9 mouse cellular contexts compared by ENCODE assay signal in genomic region chr3:135249104-135249503, GRCm38 (mm10). TPM values are rescaled to one million over a fixed set of nuclear protein-coding genes. Genes with fewer than 3 reads are reported as not detected.
DNase-seq lines count a peak whose midpoint lies in the region; ATAC-seq and TF ChIP-seq lines count a peak whose summit lies in the region.
"Had no signal": no experiment of that assay in that cellular context is flagged by ENCODE, and none has a peak within 500 bp of the region (broad histone marks: within the 10 kb centered on the region; RNA-seq: fewer than 3 reads in every experiment).

No protein-coding gene starts in this region.

- whole genome bisulfite sequencing in heart, embryonic 14.5 days = 74% methylated on average over 6 of the region's 6 CpGs
- 80% methylated on average over 6 of the region's 6 CpGs for WGBS in forebrain, postnatal 0 days

- H3K27ac ChIP-seq in heart, embryonic 14.5 days (replicated peaks in 1 of 2; ENCODE audit: control insufficient read depth in 1 of 2, insufficient read depth in 1 of 2, low read depth in 2 of 2, low read length in 2 of 2) = no peak overlapping the region
- no peak overlapping the region for H3K27ac ChIP-seq in forebrain, postnatal 0 days (ENCODE audit: low read depth, low read length)

- no peak for TF ChIP-seq CTCF in forebrain, postnatal 0 days (IDR thresholded peaks at IDR 0.05; ENCODE audit: low read depth)

- no peak overlapping the region for H3K4me3 ChIP-seq in heart, embryonic 14.5 days (ENCODE audit: control insufficient read depth in 1 of 2, insufficient read depth in 1 of 2, low read depth in 1 of 2, low read length in 2 of 2)
- H3K4me3 ChIP-seq in forebrain, postnatal 0 days (ENCODE audit: low read depth, low read length) = no peak overlapping the region

- H3K4me1 ChIP-seq in heart, embryonic 14.5 days (ENCODE audit: control insufficient read depth in 2 of 2, insufficient read depth in 2 of 2, low read length in 2 of 2) = no peaks in the 10 kb centered on the region
- no peaks in the 10 kb centered on the region for H3K4me1 ChIP-seq in forebrain, postnatal 0 days (ENCODE audit: insufficient read depth)

- H3K9me3 ChIP-seq in heart, embryonic 14.5 days (ENCODE audit: control insufficient read depth, low read length) = no peaks in the 10 kb centered on the region
- H3K9me3 ChIP-seq in forebrain, postnatal 0 days (ENCODE audit: low read length) = no peaks in the 10 kb centered on the region

- 0 out of 2 replicates have a peak, but pooled peaks have one; percentile 66 for ATAC-seq in heart, embryonic 14.5 days (ENCODE audit: insufficient number of reproducible peaks, insufficient read depth, low FRiP score, low read depth)
- ATAC-seq in forebrain, postnatal 0 days = 0 out of 2 replicates have a peak, but pooled peaks have one; percentile 20
- ATAC-seq in megakaryocyte progenitor cell, adult 5-6 weeks (replicated peaks; ENCODE audit: poor library complexity) = peak; percentile 46; the same call in 1 of the 2 replicates
- no peak for ATAC-seq in megakaryocyte, adult 5-6 weeks (ENCODE audit: poor library complexity, severe bottlenecking)

- no peaks in the 10 kb centered on the region for H3K27me3 ChIP-seq in heart, embryonic 14.5 days (ENCODE audit: control insufficient read depth, insufficient read depth, low read length)
- no peaks in the 10 kb centered on the region for H3K27me3 ChIP-seq in forebrain, postnatal 0 days (ENCODE audit: insufficient read depth, low read length)

- H3K36me3 ChIP-seq in heart, embryonic 14.5 days (ENCODE audit: control insufficient read depth, insufficient read depth, low read length) = peaks cover 86% of the 10 kb centered on the region
- H3K36me3 ChIP-seq in forebrain, postnatal 0 days (ENCODE audit: insufficient read depth) = 0 out of 2 replicates have a peak, but pooled peaks cover 9% of the 10 kb centered on the region

- no peak for DNase-seq in heart, adult 11 months
- DNase-seq in ES-CJ7 (ENCODE audit: low read depth, low spot score) = peak; percentile 13
- DNase-seq in forebrain, postnatal 0 days = no peak
- DNase-seq in left cerebral cortex, adult 9 months (ENCODE audit: low spot score in 2 of 2) = no peak
- no peak for DNase-seq in thymus, postnatal 4 days
- DNase-seq: left cerebral cortex, postnatal 4 days had no signal

- H3K9ac ChIP-seq in heart, embryonic 14.5 days (ENCODE audit: low read length) = no peak overlapping the region
- no peak overlapping the region for H3K9ac ChIP-seq in forebrain, postnatal 0 days

- H3K4me2 ChIP-seq in heart, embryonic 14.5 days (ENCODE audit: low read length) = no peak overlapping the region
- H3K4me2 ChIP-seq in forebrain, postnatal 0 days (ENCODE audit: low read depth) = no peak overlapping the region

RNA-seq across cellular contexts. Expression of gene Bdh2, which starts 31.9 kb away (rescaled TPM):
- polyA plus RNA-seq in heart, embryonic 14.5 days (2014; fragmentation: Nextera tagmentation; extraction: Ambion mirVana) = 2.9 and 3.9 TPM in 2 replicates
- total RNA-seq in forebrain, postnatal 0 days (2014; rRNA removed) = 3.1 and 3.2 TPM in 2 replicates
- polyA plus RNA-seq in forebrain, postnatal 0 days (2015; fragmentation: Nextera tagmentation; extraction: Ambion mirVana) = 4.9 and 5.1 TPM in 2 replicates
- 0.32 and 0.52 TPM in 2 replicates for total RNA-seq in megakaryocyte progenitor cell, adult 5-6 weeks (2015)
- 0.07 TPM in 1 of 2 replicates, not detected in the other for total RNA-seq in megakaryocyte progenitor cell, adult 5-6 weeks (2017)
- total RNA-seq in megakaryocyte, adult 5-6 weeks (2015) = not detected in 2 replicates
- total RNA-seq in megakaryocyte, adult 5-6 weeks (2017) = not detected in 2 replicates

RNA-seq across cellular contexts. Expression of gene Cenpe, which starts 36.8 kb away (rescaled TPM):
- 19.4 and 20.0 TPM in 2 replicates for polyA plus RNA-seq in heart, embryonic 14.5 days (2014; fragmentation: Nextera tagmentation; extraction: Ambion mirVana)
- total RNA-seq in forebrain, postnatal 0 days (2014; rRNA removed) = 2.2 and 6.9 TPM in 2 replicates
- polyA plus RNA-seq in forebrain, postnatal 0 days (2015; fragmentation: Nextera tagmentation; extraction: Ambion mirVana) = 1.8 and 2.7 TPM in 2 replicates
- 57.5 and 57.9 TPM in 2 replicates for total RNA-seq in megakaryocyte progenitor cell, adult 5-6 weeks (2015)
- total RNA-seq in megakaryocyte progenitor cell, adult 5-6 weeks (2017) = 56.6 and 77.8 TPM in 2 replicates
- 45.5 and 53.2 TPM in 2 replicates for total RNA-seq in megakaryocyte, adult 5-6 weeks (2015)
- 82.3 and 85.2 TPM in 2 replicates for total RNA-seq in megakaryocyte, adult 5-6 weeks (2017)

RNA-seq across cellular contexts. Expression of gene Slc9b2, which starts 58.4 kb away (rescaled TPM):
- 0.22 and 0.51 TPM in 2 replicates for polyA plus RNA-seq in heart, embryonic 14.5 days (2014; fragmentation: Nextera tagmentation; extraction: Ambion mirVana)
- total RNA-seq in forebrain, postnatal 0 days (2014; rRNA removed) = 2.6 and 3.6 TPM in 2 replicates
- polyA plus RNA-seq in forebrain, postnatal 0 days (2015; fragmentation: Nextera tagmentation; extraction: Ambion mirVana) = 1.8 and 2.3 TPM in 2 replicates
- 0.17 TPM in 1 of 2 replicates, not detected in the other for total RNA-seq in megakaryocyte progenitor cell, adult 5-6 weeks (2015)
- 0.12 TPM in 1 of 2 replicates, not detected in the other for total RNA-seq in megakaryocyte progenitor cell, adult 5-6 weeks (2017)
- total RNA-seq in megakaryocyte, adult 5-6 weeks (2015) = not detected in 2 replicates
- not detected in 2 replicates for total RNA-seq in megakaryocyte, adult 5-6 weeks (2017)
